Mouse (Mus musculus) c-Kit-negative CD71-positive TER-119-positive erythroid progenitor cells, embryonic 14.5 days (primary cell): ENCODE data around the gene Nfe2l1.
A peak's percentile ranks its signal among the peaks of the same experiment; 100 is the strongest.

Experiments used
- DNase-seq: peaks from one replicate; pipeline ENCODE4 v3.0.0-alpha.2; 2013; ENCODE audit warnings: low read depth, low spot score

Gene Nfe2l1

GRCm38 (mm10) chr11:96847240-96847639, 17.5 kb upstream of the Nfe2l1 start:
- DNase-seq = no peak

- DNase-seq = no peak
These were observed 13.9 kb upstream of the Nfe2l1 start for GRCm38 (mm10) chr11:96843627-96844026.

- no peak for DNase-seq
These were observed 10.5 kb upstream of the Nfe2l1 start for GRCm38 (mm10) chr11:96840290-96840689.

- no peak for DNase-seq
These were observed 10.1 kb upstream of the Nfe2l1 start for GRCm38 (mm10) chr11:96839877-96840276.

GRCm38 (mm10) chr11:96839428-96839827, 9.7 kb upstream of the Nfe2l1 start:
- no peak for DNase-seq

- DNase-seq = no peak
These were observed 8.6 kb upstream of the Nfe2l1 start for GRCm38 (mm10) chr11:96838341-96838740.

- no peak for DNase-seq
These were observed 7.5 kb upstream of the Nfe2l1 start for GRCm38 (mm10) chr11:96837298-96837697.

- DNase-seq = no peak
These were observed 4.4 kb upstream of the Nfe2l1 start for GRCm38 (mm10) chr11:96834127-96834526.

GRCm38 (mm10) chr11:96832973-96833372, 3.2 kb upstream of the Nfe2l1 start:
- no peak for DNase-seq

GRCm38 (mm10) chr11:96832541-96832940, 2.8 kb upstream of the Nfe2l1 start:
- DNase-seq = no peak

- no peak for DNase-seq
These were observed 1.7 kb upstream of the Nfe2l1 start for GRCm38 (mm10) chr11:96831516-96831915.

- DNase-seq = no peak
These were observed 910 bp upstream of the Nfe2l1 start for GRCm38 (mm10) chr11:96830539-96831216.

GRCm38 (mm10) chr11:96829403-96829812, 360 bp downstream of the Nfe2l1 start:
- DNase-seq = peak; percentile 79

- DNase-seq = no peak
These were observed 887 bp downstream of the Nfe2l1 start for GRCm38 (mm10) chr11:96828881-96829280.

- DNase-seq = no peak
These were observed 1.9 kb downstream of the Nfe2l1 start for GRCm38 (mm10) chr11:96827917-96828316.

GRCm38 (mm10) chr11:96827062-96827581, 2.6 kb downstream of the Nfe2l1 start:
- no peak for DNase-seq

- no peak for DNase-seq
These were observed 3.3 kb downstream of the Nfe2l1 start for GRCm38 (mm10) chr11:96826481-96826880.

- no peak for DNase-seq
These were observed 4.8 kb downstream of the Nfe2l1 start for GRCm38 (mm10) chr11:96824783-96825495.

- peak; percentile 59 for DNase-seq
These were observed 5.6 kb downstream of the Nfe2l1 start for GRCm38 (mm10) chr11:96823880-96824782.

GRCm38 (mm10) chr11:96823471-96823837, 6.3 kb downstream of the Nfe2l1 start:
- no peak for DNase-seq

- no peak for DNase-seq
These were observed 6.9 kb downstream of the Nfe2l1 start for GRCm38 (mm10) chr11:96822675-96823470.
